Mouse (Mus musculus): ENCODE measurements around the gene BC025920.

The BC025920 gene

DNA sequence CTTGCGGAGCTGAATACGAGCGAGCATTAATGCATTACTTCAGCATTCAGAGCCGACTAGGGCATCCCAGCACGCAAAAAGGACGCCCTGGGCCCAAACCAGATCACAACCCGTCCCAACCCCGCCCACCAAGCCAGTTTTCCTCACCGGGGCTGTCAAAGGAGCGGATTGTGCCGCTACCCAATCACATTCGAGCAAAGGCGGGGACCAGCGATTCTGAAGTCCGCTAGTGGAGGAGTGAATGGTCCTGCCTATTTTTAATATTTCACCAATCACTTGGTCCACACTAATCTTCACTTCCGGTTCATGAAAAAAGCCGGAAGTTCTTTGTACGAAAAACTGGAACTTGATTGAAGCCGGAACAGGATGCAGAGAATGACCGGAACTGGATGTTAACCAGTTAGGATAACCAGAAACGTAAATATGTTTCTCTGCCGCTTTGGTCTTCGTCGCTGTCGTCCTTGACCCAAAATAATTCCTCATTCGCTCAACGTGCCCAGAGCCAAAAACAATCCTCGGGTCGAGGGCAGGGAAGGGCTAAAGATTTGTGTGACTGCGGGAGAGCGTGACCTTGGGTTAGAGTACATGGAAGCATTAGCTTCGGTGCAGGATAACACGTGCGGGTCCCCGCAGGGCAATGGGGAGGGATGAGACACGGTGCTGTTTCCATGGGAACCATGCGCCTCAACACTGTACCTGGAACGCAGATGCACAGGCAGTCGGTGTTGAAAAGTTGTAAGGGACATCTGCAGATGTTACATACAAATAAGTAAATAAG is at the start of gene BC025920:
Gene BC025920, plus strand, starts transcription at position 297 of the 778 bp plus-strand sequence.
- in situ Hi-C loops (cut with MboI; ENCODE audit: low pct_unique_long_range_greater_than_20kb in 1 of 2, low sequenced_read_pairs in 2 of 2, unreplicated experiment in 1 of 2) = loop anchor here in 1 of 2 experiments (10.0 kb wide), 1 partner anchor 51 kb away; the partner anchor contains the start of gene Aes

DNA sequence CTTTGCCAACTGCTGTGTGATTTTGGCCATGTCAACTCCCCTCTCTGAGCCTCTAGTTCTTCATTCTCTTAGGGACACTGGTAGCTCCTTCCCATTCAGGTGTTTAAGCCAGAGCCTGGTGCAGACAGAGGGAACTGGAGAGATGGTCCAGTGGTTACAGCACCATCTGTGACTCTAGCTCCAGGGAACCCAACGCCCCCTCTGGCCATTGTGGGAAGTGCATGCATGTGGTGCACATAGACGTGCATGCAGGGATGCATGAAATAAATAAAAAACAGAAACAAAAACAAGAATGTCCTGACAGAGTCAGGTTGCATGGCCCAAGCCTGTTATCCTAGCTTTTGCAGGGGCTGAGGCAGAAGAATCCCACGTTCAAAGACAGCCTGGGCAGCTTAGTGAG is 49.8 kb upstream of the BC025920 start:
- in situ Hi-C loops (cut with MboI; ENCODE audit: low pct_unique_long_range_greater_than_20kb in 1 of 2, low sequenced_read_pairs in 2 of 2, unreplicated experiment in 1 of 2) = loop anchor here in 1 of 2 experiments (10.0 kb wide), 2 partner anchors 49 to 51 kb away; partner anchors contain the start of genes BC025920, S1pr4 and Tle6

DNA sequence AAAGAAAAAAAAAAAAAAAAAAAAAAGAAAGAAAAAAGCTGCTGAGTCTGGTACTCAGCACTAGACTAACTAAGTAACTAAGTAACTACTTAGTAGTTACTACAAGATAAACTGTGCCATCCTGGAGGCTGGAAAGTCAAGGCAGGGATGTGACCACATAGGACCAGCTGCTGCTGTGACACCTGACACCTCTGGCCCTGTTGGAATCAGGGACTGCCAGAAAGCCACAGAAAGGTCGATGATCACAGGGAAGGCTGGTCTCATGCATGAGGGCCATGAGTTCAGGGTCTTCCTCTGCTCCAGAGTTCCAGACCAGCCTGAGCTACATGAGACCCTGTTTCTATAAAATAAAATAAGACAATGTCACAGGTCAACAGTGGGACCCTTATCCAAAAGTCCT is 48.6 kb upstream of the BC025920 start:
- in situ Hi-C loops (cut with MboI; ENCODE audit: low pct_unique_long_range_greater_than_20kb in 1 of 2, low sequenced_read_pairs in 2 of 2, unreplicated experiment in 1 of 2) = loop anchor here in 1 of 2 experiments (10.0 kb wide), 2 partner anchors 47 to 53 kb away; partner anchors contain the start of genes BC025920, S1pr4 and Tle6

DNA sequence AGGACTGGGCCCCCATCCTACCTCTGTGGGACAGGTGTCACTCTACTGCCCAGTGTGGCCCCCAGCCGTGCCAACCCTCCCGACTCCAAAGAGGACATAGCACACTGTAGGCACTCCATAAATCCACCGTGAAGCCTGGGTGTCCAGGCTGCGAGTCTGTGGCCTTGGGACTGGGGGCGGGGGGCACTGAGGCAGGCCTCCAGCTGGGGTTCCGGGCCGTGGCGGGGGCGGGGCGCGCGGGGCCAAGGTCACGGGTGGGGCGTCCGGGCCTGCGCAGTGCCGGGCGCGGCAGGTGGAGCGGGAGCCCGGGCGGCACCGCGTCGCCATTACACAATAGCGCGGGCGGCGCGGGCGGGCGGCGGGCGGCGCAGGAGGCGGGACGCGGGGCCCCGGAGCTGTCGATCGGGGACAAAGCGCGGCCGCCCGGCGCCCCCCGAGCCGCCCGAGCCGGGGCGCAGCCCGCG is 46.9 kb upstream of the BC025920 start, which contains the start of gene Aes:
Gene Aes, plus strand, starts transcription at position 326 of the 464 bp plus-strand sequence.
- in situ Hi-C loops (cut with MboI; ENCODE audit: low pct_unique_long_range_greater_than_20kb in 1 of 2, low sequenced_read_pairs in 2 of 2, unreplicated experiment in 1 of 2) = loop anchor here in 1 of 2 experiments (10.0 kb wide), 2 partner anchors 46 to 54 kb away; partner anchors contain the start of genes BC025920, S1pr4 and Tle6

DNA sequence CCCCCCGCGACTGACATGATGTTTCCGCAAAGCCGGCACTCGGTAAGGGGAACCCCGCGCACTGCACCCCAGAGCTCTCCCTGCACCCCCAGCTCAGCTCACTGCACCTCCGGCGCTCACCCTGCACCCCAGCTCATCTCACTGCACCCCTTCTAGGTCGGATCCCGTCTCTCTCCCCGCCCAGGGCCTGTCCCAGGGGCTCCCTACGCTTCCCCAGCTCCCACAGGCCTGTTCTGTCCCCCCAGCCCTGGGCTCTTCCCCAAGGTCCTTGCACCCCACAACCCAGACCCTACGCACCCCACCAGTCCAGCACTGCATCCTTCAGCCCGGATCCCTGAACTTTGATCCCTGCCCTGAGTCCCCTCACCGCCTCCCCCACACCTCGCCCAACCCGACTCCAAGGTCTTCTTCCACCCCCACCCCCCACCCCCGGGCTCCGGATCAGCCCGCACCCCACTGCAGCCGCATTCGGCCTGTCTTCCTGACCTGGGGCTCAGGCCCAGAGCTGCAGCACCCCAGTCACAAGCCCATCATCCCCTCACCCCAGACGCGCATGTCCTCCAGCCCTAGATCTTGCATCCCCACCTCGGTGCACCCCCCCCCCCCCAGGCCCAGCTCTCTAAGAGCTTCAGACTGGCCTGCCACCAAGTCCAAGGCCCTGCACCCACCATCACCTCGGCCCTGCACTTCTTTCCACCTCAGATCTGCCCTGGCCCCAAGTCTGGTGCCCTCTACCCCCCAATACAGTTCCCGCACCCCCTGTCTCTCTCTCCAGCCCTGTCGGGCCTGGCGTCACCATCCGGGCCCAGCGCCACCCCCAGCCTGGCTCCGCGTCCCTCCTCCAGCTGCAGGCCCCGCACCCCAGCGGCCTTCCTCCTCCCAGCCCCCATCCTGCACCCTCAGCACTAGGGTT is 46.2 kb upstream of the BC025920 start:
- in situ Hi-C loops (cut with MboI; ENCODE audit: low pct_unique_long_range_greater_than_20kb in 1 of 2, low sequenced_read_pairs in 2 of 2, unreplicated experiment in 1 of 2) = loop anchor here (5.0 to 10.0 kb wide), 3 partner anchors 42 to 55 kb away; partner anchors contain the start of genes Tle6 (in 2 of the 2), BC025920 (in 1 of the 2) and S1pr4 (in 1 of the 2)

DNA sequence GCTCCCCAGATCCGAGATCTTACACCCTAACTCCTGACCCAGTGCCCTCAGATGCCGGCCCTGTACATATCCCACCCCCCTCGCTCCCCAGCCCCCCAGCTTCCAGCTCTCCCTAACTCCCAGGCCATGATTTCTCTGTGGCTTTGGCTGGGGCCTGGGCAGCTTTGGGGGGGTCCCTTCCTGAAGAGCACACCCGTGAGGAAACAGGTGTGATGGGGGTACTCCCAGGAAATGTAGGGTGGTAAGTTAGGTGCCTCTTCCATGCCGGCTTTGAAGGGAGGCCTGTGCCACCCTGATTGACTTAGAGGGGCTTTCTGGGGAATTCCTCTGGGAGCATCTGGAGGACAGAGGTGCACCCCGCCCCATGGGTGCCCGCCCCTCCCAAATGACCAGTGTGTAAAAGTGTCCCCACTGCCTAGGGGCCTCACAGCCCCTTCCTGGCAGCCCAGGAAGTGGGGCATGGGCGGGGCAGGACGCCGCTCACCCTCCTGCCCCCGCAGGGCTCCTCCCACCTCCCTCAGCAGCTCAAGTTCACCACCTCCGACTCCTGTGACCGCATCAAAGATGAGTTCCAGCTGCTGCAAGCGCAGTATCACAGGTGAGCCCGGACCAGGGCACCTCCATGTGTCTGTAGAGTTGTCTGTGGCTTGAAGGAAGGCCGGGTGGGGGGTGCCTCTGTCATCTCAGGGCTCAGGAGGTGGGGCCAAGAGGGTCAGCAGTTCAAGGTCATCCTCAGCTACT is 45.2 kb upstream of the BC025920 start:
- in situ Hi-C loops (cut with MboI; ENCODE audit: low pct_unique_long_range_greater_than_20kb in 1 of 2, low sequenced_read_pairs in 2 of 2, unreplicated experiment in 1 of 2) = loop anchor here in 1 of 2 experiments (5.0 kb wide), 1 partner anchor 41 kb away; the partner anchor contains the start of gene Tle6

DNA sequence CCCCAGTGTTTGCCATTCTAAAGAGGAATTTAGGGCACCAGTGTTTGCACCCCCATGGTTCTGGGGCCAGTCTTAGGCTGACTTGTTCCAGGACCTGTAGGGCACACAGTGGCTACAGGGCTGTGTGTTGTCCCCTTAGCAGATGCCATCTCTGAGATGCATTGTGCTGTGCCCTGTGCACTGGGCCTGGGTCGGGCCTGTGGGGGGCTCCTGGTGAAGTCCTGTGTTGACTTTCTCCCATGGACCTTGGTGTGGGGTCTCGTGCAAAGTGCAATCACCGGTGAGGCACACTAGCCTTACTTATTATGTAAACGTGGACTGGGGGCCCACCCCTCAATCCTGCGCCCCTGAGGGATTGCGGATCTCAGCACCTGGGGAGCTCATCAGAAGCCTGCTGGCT is 43.7 kb upstream of the BC025920 start:
- in situ Hi-C loops (cut with MboI; ENCODE audit: low pct_unique_long_range_greater_than_20kb in 1 of 2, low sequenced_read_pairs in 2 of 2, unreplicated experiment in 1 of 2) = loop anchor here in 1 of 2 experiments (5.0 kb wide), 1 partner anchor 40 kb away; the partner anchor contains the start of gene Tle6

DNA sequence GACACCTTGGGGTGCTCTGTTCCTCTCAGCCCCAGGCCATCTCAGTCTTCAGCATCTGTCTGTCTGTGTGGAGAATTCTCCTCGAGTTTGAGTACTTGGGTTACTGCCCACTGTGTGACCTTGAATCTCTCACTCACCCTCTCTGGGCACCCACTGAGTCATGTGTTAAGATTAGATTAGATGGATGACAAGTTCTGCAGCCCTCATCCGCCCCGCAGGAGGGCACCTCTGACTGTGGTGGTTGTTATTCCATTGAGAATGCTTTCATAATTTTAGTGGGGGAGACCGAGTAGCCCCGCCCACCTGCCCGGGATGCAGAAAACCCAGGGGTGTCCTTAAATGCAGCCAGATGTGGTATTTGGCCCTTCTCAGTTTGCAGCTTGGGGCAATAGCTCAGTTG is 42.6 kb upstream of the BC025920 start:
- in situ Hi-C loops (cut with MboI; ENCODE audit: low pct_unique_long_range_greater_than_20kb in 1 of 2, low sequenced_read_pairs in 2 of 2, unreplicated experiment in 1 of 2) = loop anchor here in 1 of 2 experiments (5.0 kb wide), 1 partner anchor 39 kb away; the partner anchor contains the start of gene Tle6

DNA sequence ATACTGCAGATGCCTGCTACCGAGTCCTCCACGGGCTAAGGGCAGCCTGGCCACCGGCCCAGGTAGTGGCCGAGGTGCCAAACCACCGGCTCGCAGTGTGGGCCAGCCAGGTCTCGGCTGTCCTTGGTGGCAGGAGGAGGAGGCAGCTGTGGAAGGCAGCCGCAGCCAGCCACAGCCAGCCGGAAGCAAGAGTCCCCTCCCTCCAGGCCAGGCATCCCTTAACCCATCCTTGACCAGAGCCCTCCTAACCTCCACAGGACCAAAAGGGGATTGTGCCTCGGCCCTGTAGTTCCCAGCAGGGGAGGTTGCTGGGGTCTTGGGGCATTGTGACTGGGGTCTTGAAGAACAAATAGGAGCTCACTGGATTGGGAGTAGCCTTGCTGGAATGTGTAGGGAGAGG is 41.9 kb upstream of the BC025920 start:
- in situ Hi-C loops (cut with MboI; ENCODE audit: low pct_unique_long_range_greater_than_20kb in 1 of 2, low sequenced_read_pairs in 2 of 2, unreplicated experiment in 1 of 2) = loop anchor here in 1 of 2 experiments (5.0 kb wide), 1 partner anchor 38 kb away; the partner anchor contains the start of gene Tle6

DNA sequence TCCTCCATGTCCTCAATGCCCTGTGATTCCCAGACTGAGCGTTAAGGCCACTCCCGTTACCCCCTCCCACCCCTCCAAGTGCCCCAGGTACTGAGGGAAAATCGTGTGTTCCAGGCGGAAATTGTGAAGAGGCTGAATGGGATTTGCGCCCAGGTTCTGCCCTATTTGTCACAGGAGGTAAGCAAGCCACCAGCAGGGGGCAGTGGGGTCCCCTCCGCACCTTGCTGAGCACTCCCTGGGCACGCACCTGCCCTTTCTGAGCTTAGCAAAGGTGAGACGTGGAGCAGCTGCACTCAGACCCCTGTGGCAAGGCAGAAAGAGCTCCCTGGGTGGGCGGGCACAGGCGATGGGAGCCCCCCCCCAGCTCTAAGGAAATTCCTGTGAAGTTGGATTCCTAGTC is 41.3 kb upstream of the BC025920 start:
- in situ Hi-C loops (cut with MboI; ENCODE audit: low pct_unique_long_range_greater_than_20kb in 1 of 2, low sequenced_read_pairs in 2 of 2, unreplicated experiment in 1 of 2) = loop anchor here in 1 of 2 experiments (5.0 kb wide), 1 partner anchor 38 kb away; the partner anchor contains the start of gene Tle6

DNA sequence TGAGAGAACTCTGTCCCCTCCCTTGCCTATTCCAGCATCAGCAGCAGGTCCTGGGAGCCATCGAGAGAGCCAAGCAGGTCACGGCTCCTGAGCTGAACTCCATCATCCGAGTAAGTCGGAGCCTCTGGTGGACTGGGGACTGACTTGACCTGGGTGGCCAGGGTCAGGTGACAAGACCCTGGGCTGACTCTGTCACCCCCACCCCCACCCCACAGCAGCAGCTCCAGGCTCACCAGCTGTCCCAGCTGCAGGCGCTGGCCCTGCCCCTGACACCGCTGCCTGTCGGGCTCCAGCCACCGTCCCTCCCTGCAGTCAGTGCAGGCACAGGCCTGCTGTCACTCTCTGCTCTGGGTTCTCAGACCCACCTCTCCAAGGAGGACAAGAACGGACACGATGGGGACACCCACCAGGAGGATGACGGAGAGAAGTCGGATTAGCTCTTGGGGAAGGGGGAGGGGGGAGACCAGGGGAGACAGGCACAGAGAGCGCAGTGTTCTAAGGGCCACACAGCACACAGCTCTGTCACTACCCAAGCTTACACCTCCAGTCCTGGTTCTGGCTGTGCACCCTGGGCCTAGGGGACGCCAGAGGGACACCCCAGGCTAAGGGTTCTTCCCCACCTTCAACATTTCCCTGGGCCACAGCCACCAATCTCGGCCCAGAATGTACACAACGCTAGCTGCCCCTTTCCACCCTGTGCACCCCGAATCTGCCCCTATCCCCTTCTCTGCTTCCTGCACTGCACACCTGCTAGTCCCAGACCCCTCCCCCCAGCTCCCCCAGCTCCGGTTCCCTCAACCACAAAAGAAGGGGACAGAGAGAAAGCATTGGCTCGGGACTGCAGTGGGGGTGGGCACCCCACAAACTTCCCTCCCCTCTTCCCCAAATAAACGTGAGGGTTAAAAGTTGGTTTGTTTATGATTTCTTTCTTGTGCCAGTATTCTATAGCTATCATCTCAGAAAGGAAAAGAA is 40.5 kb upstream of the BC025920 start:
- in situ Hi-C loops (cut with MboI; ENCODE audit: low pct_unique_long_range_greater_than_20kb in 1 of 2, low sequenced_read_pairs in 2 of 2, unreplicated experiment in 1 of 2) = no loop called here

DNA sequence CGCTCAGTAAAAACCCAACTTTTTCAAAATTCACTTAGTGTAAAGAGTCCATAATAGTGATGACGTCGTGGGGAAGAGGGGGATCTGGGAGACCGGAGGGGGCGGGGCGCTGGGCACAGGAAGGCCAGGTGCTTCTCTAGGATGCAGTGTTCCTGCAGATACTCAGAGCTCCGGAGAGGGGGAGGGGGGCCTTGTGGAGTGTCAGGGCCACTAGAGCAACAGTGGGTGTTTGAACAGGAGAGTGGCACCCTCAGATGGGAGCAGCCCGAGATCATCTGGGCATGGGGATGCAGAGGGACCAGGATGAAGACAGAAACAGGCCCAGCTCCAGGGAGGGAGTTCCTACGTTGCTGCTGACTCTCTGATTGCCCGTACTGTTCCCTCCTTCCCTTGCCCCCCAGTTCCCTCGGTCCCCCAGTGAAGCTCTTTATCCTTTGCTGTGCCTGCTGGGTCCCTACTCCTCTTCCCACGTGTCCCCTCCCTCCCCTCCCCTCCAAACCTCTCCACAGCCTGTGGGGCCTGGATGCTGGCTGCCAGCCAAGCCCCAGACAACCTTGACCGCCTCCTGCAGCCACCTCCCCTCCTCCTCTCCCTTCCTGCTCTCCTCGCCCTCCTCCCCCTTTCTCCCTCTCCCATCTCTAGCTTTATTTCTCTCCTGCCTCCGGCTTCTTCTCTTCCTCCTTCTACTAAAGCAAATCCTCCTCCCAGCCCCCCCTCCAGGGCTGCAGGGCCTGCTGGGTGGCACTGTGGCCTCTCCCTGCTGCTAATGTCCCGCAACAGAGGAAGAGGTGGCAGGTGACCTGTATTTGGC is 37.5 kb upstream of the BC025920 start:
- in situ Hi-C loops (cut with MboI; ENCODE audit: low pct_unique_long_range_greater_than_20kb in 1 of 2, low sequenced_read_pairs in 2 of 2, unreplicated experiment in 1 of 2) = no loop called here

DNA sequence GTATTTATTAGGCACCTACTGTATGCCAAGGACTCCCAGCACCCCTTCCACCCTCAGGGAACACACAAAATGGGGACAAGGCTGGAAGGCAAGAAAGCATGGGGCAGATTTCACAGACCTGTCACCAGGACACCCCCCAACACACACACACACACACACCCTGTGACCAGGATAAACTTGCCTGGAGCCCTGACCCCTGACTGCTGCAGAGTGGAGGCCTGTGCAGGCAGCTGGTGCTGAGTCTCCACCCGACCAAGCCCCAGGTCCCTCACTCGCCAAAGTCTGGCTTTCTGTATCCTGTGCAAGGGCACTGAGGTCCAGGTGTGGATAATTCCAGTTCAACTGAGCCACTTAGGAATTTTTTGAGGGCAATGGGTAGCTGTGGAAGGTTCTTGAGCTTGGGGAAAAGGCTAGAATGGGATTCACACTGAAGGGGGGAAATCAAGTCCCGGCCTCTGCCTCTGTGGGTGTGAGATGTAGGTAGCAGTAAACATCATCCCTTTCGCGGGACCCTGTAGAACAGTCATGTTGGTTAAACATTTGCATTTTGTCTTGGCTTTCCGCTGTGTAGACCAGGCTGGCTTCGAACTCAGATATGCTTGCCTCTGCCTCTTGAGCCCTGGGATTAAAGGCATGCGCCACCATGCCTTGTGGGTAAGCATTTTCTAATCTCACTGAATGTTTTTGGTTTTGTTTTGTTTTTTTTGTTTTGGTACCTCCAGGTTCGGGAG is 36.4 kb upstream of the BC025920 start:
- in situ Hi-C loops (cut with MboI; ENCODE audit: low pct_unique_long_range_greater_than_20kb in 1 of 2, low sequenced_read_pairs in 2 of 2, unreplicated experiment in 1 of 2) = no loop called here

DNA sequence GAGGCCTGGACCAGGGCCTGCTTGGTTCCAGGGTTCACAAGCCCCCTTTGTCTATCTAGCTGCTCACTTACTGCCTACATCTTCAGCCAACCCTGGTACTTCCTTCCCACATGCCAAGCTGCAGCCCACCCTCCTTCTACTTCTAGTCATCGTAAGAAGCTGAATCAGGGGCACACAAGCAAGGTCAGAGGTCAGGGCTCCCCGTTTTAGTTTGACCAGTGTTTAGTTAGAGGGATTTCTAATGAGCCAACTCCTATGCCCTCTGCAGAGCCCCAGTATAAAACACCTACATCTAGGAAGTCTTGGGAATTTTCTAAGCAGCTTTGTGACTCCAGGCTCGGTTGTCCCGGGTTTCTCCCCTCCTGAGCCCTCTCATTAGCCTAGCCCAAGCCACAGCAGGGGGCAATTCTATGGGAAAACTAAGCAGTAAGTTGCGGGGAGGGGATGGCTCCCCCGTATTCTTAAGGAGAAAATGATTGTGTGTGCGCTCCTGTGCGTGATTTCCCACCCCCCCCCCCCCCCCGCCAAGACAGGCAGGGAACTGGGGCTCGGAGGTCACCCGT is 35.8 kb upstream of the BC025920 start:
- in situ Hi-C loops (cut with MboI; ENCODE audit: low pct_unique_long_range_greater_than_20kb in 1 of 2, low sequenced_read_pairs in 2 of 2, unreplicated experiment in 1 of 2) = no loop called here
